Mouse (Mus musculus): ENCODE data around the gene Rgs3. TPM values are rescaled to one million over a fixed set of nuclear protein-coding genes. Genes with fewer than 3 reads are reported as not detected.

Gene Rgs3
- polyA plus RNA-seq, 1 experiment from 2014 or later, result 29.4 TPM

- DNase-seq (ENCODE audit: low spot score), result peak; percentile 40
- Histone ChIP-seq H3K4me3 (peak overlapping the region; percentile 42), H3K27me3 (ENCODE audit: low read depth, poor library complexity, severe bottlenecking) (no peaks in the 10 kb centered on the region), H3K36me3 (peaks cover 7% of the 10 kb centered on the region; the same call in 1 of the 2 replicates), H3K9me3 (replicated peaks) (no peaks in the 10 kb centered on the region), H3K4me1 (peaks cover 61% of the 10 kb centered on the region), H3K27ac (replicated peaks) (peak overlapping the region; percentile 90)
- 10% methylated on average over 14 of the region's 14 CpGs for WGBS
These were observed 100.4 kb downstream of the Rgs3 start for GRCm38 (mm10) chr4:62659861-62660553.

DNA sequence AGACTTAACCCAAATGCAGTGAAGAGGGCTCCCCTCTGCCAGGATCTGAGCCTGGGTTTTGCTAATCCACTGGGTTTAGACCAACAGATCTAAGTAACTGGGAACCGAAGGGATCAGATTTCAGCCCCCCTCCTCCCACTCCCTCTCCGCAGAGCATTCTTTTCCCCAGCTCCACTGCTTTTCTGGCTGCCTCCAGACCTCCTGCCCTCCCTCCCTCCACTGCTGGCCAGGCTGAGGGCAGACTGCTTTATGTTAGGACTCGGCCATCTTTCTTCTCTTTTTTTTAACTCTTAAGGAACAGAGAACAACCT lies 100.9 kb downstream of the Rgs3 start:
- peaks cover 7% of the 10 kb centered on the region; the same call in 1 of the 2 replicates for H3K36me3 ChIP-seq
- DNase-seq (ENCODE audit: low spot score), result peak; percentile 85
- peaks cover 61% of the 10 kb centered on the region for H3K4me1 ChIP-seq
- no peaks in the 10 kb centered on the region for H3K9me3 ChIP-seq (replicated peaks)
- WGBS, result 1% methylated on average over 3 of the region's 3 CpGs
- H3K4me3 ChIP-seq, result peak overlapping the region; percentile 42
- peak overlapping the region; percentile 90 for H3K27ac ChIP-seq (replicated peaks)
- H3K27me3 ChIP-seq (ENCODE audit: low read depth, poor library complexity, severe bottlenecking), result no peaks in the 10 kb centered on the region

- H3K4me3 ChIP-seq, result peak overlapping the region; percentile 42; the same call in 1 of the 2 replicates
- H3K4me1 ChIP-seq, result peaks cover 61% of the 10 kb centered on the region
- peak overlapping the region; percentile 90 for H3K27ac ChIP-seq (replicated peaks)
- no peak for DNase-seq (ENCODE audit: low spot score)
- H3K9me3 ChIP-seq (replicated peaks), result no peaks in the 10 kb centered on the region
- no peaks in the 10 kb centered on the region for H3K27me3 ChIP-seq (ENCODE audit: low read depth, poor library complexity, severe bottlenecking)
- H3K36me3 ChIP-seq, result peaks cover 7% of the 10 kb centered on the region; the same call in 1 of the 2 replicates
- 72% methylated on average over 8 of the region's 8 CpGs for WGBS
These were observed 101.7 kb downstream of the Rgs3 start for GRCm38 (mm10) chr4:62661311-62661849.

DNA sequence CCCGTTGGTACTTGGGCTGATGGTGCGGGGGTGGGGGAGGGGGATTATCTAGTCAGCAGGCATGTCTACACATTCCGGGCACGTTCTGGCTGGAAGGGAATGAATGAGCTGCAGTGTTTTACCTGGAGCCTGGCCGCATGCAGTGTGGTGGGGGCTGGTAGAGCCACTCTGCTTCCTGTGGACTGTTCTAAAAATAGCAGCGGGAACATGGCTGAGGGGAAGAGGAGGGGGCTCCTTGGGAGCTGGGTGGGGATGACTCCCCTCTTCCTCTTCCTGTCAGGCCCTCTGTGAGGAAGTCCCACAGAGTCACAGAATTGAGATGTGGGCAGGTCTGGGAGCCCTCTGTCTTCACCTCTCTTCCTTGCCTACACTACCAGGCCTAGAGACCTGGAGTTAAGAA lies 103.7 kb downstream of the Rgs3 start:
- Histone ChIP-seq H3K36me3 (0 out of 2 replicates have a peak, but pooled peaks cover 7% of the 10 kb centered on the region), H3K27ac (replicated peaks) (peak overlapping the region; percentile 76), H3K4me1 (peaks cover 61% of the 10 kb centered on the region), H3K27me3 (ENCODE audit: low read depth, poor library complexity, severe bottlenecking) (no peaks in the 10 kb centered on the region), H3K4me3 (no peak overlapping the region), H3K9me3 (replicated peaks) (no peaks in the 10 kb centered on the region)
- peak; percentile 34 for DNase-seq (ENCODE audit: low spot score)
- 27% methylated on average over 6 of the region's 6 CpGs for WGBS

GRCm38 (mm10) chr4:62665842-62666241 lies 106.2 kb downstream of the Rgs3 start:
- no peak for DNase-seq (ENCODE audit: low spot score)
- Histone ChIP-seq H3K36me3 (no peaks in the 10 kb centered on the region), H3K27me3 (ENCODE audit: low read depth, poor library complexity, severe bottlenecking) (no peaks in the 10 kb centered on the region), H3K27ac (replicated peaks) (no peak overlapping the region), H3K4me3 (no peak overlapping the region), H3K4me1 (peaks cover 40% of the 10 kb centered on the region), H3K9me3 (replicated peaks) (no peaks in the 10 kb centered on the region)
- 87% methylated on average over 2 of the region's 2 CpGs for WGBS

- no peak overlapping the region for H3K4me3 ChIP-seq
These were observed 109.0 kb downstream of the Rgs3 start for GRCm38 (mm10) chr4:62668666-62669065.

GRCm38 (mm10) chr4:62669094-62670071 lies 109.7 kb downstream of the Rgs3 start:
- Histone ChIP-seq H3K9me3 (replicated peaks) (no peaks in the 10 kb centered on the region), H3K27me3 (ENCODE audit: low read depth, poor library complexity, severe bottlenecking) (peaks cover 17% of the 10 kb centered on the region), H3K4me3 (no peak overlapping the region), H3K4me1 (peaks cover 19% of the 10 kb centered on the region), H3K27ac (replicated peaks) (no peak overlapping the region), H3K36me3 (no peaks in the 10 kb centered on the region)
- no peak for DNase-seq (ENCODE audit: low spot score)
- 87% methylated on average over 13 of the region's 13 CpGs for WGBS

More at GRCm38 (mm10) chr4:62668666-62669065, 109.0 kb downstream of the Rgs3 start:
- WGBS, result 94% methylated on average over 8 of the region's 8 CpGs
- no peak for DNase-seq (ENCODE audit: low spot score)
- Histone ChIP-seq H3K4me1 (peaks cover 17% of the 10 kb centered on the region), H3K27me3 (ENCODE audit: low read depth, poor library complexity, severe bottlenecking) (peaks cover 17% of the 10 kb centered on the region), H3K9me3 (replicated peaks) (no peaks in the 10 kb centered on the region), H3K27ac (replicated peaks) (no peak overlapping the region), H3K36me3 (no peaks in the 10 kb centered on the region)

GRCm38 (mm10) chr4:62673531-62674030 lies 113.9 kb downstream of the Rgs3 start:
- H3K4me1 ChIP-seq, result peaks cover 57% of the 10 kb centered on the region
- no peaks in the 10 kb centered on the region for H3K9me3 ChIP-seq (replicated peaks)
- peaks cover 17% of the 10 kb centered on the region for H3K27me3 ChIP-seq (ENCODE audit: low read depth, poor library complexity, severe bottlenecking)
- peak overlapping the region; percentile 88 for H3K27ac ChIP-seq (replicated peaks)
- under 1% methylated on average over 9 of the region's 9 CpGs for WGBS
- peak; percentile 59 for DNase-seq (ENCODE audit: low spot score)
- H3K36me3 ChIP-seq, result no peaks in the 10 kb centered on the region
- H3K4me3 ChIP-seq, result peak overlapping the region; percentile 71

DNA sequence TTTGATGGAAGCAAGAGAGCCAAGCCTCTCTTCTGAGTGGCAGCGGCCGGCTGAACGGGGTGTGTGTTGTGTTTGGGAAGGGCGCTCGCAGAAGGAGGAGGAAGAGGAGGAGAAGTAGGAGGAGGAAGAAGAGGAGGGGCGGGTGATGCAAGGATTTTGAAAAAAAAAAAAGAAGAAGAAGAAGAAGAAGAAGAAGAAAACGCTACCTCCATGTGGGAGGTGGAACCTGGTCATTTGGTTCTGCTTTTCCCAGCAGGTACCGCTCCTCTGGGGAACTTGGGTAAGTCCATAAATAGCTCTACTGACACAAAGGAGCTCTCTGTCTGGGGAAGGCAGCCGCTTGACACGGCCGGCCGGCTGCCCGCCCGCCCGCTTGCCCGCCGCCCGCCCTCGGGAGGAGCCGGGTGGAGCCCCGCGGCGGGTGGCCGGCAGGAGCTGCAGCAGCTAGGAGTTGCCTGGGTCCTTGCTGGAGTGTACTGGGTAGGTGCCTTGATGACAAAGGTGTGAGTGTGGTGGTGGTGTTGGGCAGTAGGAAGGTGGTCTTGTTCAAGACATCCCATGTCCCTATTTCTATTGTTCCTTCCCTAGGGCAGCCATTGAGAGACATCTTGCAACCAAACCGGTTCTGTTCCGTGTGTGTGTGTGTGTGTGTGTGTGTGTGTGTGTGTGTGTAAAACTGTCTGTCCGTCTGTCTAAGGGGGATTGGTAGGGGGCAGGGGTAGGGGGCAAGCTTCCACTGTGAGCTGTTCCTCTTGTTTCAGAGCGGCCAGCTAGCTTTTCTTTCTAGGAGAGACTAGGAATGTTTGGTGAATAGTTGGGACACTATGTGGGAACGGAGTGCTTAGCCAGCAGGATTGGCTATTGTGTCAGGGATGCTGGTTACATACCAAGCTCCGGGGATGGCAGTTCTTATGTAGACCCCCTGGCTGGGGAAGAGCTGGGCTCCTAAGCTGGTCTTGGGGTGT lies 114.7 kb downstream of the Rgs3 start:
- H3K4me1 ChIP-seq, result peaks cover 57% of the 10 kb centered on the region
- H3K4me3 ChIP-seq, result peak overlapping the region; percentile 71
- no peaks in the 10 kb centered on the region for H3K9me3 ChIP-seq (replicated peaks)
- no peaks in the 10 kb centered on the region for H3K36me3 ChIP-seq
- under 1% methylated on average over 30 of the region's 30 CpGs for WGBS
- peaks cover 17% of the 10 kb centered on the region for H3K27me3 ChIP-seq (ENCODE audit: low read depth, poor library complexity, severe bottlenecking)
- peak; percentile 64 for DNase-seq (ENCODE audit: low spot score)
- peak overlapping the region; percentile 88 for H3K27ac ChIP-seq (replicated peaks)

DNA sequence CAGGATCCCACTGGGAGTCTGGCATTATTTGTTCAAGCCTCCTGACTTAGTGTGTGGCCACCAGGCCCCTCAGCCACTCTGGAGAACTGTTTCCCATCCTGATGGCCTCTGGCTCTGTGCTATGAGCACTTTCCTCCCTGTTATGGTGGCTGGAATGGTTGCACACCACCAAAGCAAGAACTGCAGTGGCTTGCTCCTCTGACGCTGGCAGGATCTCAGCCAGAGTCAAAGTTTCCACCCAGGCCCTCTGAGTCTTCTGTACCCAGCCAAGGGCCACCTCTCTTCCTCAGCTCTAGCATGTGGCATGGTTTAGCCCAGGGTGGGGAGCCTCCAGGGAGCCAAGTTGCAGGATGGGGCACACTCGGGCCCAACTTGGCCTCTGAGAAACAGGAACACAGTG lies 115.7 kb downstream of the Rgs3 start:
- 88% methylated on average over 2 of the region's 2 CpGs for WGBS
- peaks cover 1% of the 10 kb centered on the region; the same call in 1 of the 2 replicates for H3K36me3 ChIP-seq
- H3K4me1 ChIP-seq, result peaks cover 54% of the 10 kb centered on the region
- peaks cover 17% of the 10 kb centered on the region for H3K27me3 ChIP-seq (ENCODE audit: low read depth, poor library complexity, severe bottlenecking)
- no peak for DNase-seq (ENCODE audit: low spot score)
- peak overlapping the region; percentile 88 for H3K27ac ChIP-seq (replicated peaks)
- H3K4me3 ChIP-seq, result peak overlapping the region; percentile 71
- no peaks in the 10 kb centered on the region for H3K9me3 ChIP-seq (replicated peaks)

GRCm38 (mm10) chr4:62677047-62677737 lies 117.5 kb downstream of the Rgs3 start:
- H3K4me3 ChIP-seq, result 0 out of 2 replicates have a peak overlapping the region, but pooled peaks have one; percentile 2
- peaks cover 54% of the 10 kb centered on the region for H3K4me1 ChIP-seq
- no peaks in the 10 kb centered on the region for H3K9me3 ChIP-seq (replicated peaks)
- peaks cover 18% of the 10 kb centered on the region for H3K36me3 ChIP-seq
- H3K27me3 ChIP-seq (ENCODE audit: low read depth, poor library complexity, severe bottlenecking), result peaks cover 11% of the 10 kb centered on the region; the same call in 1 of the 2 replicates
- no peak for DNase-seq (ENCODE audit: low spot score)
- H3K27ac ChIP-seq (replicated peaks), result 0 out of 2 replicates have a peak overlapping the region, but pooled peaks have one; percentile 42
- 53% methylated on average over 10 of the region's 10 CpGs for WGBS

Measured in midbrain, embryonic 10.5 days (tissue).